Mouse (Mus musculus): ENCODE measurements around the gene Acap1. TPM values are rescaled to one million over a fixed set of nuclear protein-coding genes. Genes with fewer than 3 reads are reported as not detected.

Acap1 gene
- total RNA-seq, 2 experiments from 2014 or later = 1.4 to 1.7 TPM

- DNase-seq (ENCODE audit: low spot score in 2 of 2) = no peak
These were observed 9.0 kb upstream of the Acap1 start for GRCm38 (mm10) chr11:69904311-69904710.

GRCm38 (mm10) chr11:69902972-69903371 lies 7.6 kb upstream of the Acap1 start:
- no peak for DNase-seq (ENCODE audit: low spot score in 2 of 2)

GRCm38 (mm10) chr11:69901993-69902392 lies 6.7 kb upstream of the Acap1 start:
- DNase-seq (ENCODE audit: low spot score in 2 of 2) = no peak

- peak; percentile 68 to 87 for DNase-seq (ENCODE audit: low spot score in 2 of 2)
These were observed 6.1 kb upstream of the Acap1 start for GRCm38 (mm10) chr11:69901406-69901846.

- DNase-seq (ENCODE audit: low spot score in 2 of 2) = peak; percentile 47 to 78
These were observed 5.4 kb upstream of the Acap1 start, which contains the start of the genes 2810408A11Rik and Neurl4 for GRCm38 (mm10) chr11:69900471-69901405. TSS of gene 2810408A11Rik (minus strand) at chr11:69900987. TSS of gene Neurl4 (plus strand) at chr11:69901072.

- DNase-seq (ENCODE audit: low spot score in 2 of 2) = no peak
These were observed 4.5 kb upstream of the Acap1 start for GRCm38 (mm10) chr11:69899870-69900269.

GRCm38 (mm10) chr11:69894671-69895070 lies 668 bp downstream of the Acap1 start:
- no peak for DNase-seq (ENCODE audit: low spot score in 2 of 2)

GRCm38 (mm10) chr11:69891482-69891881 lies 3.9 kb downstream of the Acap1 start:
- no peak for DNase-seq (ENCODE audit: low spot score in 2 of 2)

- no peak for DNase-seq (ENCODE audit: low spot score in 2 of 2)
These were observed 8.3 kb downstream of the Acap1 start for GRCm38 (mm10) chr11:69886907-69887635.

- DNase-seq (ENCODE audit: low spot score in 2 of 2) = no peak
These were observed 10.7 kb downstream of the Acap1 start for GRCm38 (mm10) chr11:69884663-69885062.

GRCm38 (mm10) chr11:69884240-69884639 lies 11.1 kb downstream of the Acap1 start:
- DNase-seq (ENCODE audit: low spot score in 2 of 2) = no peak

- DNase-seq (ENCODE audit: low spot score in 2 of 2) = no peak
These were observed 11.7 kb downstream of the Acap1 start for GRCm38 (mm10) chr11:69883527-69884151.

- no peak for DNase-seq (ENCODE audit: low spot score in 2 of 2)
These were observed 12.3 kb downstream of the Acap1 start for GRCm38 (mm10) chr11:69883066-69883465.

- no peak for DNase-seq (ENCODE audit: low spot score in 2 of 2)
These were observed 13.3 kb downstream of the Acap1 start for GRCm38 (mm10) chr11:69881787-69882670.

GRCm38 (mm10) chr11:69880853-69881603 lies 14.3 kb downstream of the Acap1 start, which contains the start of gene Kctd11:
TSS of gene Kctd11 (minus strand) at chr11:69881406.
- DNase-seq (ENCODE audit: low spot score in 2 of 2) = peak; percentile 67 to 83

GRCm38 (mm10) chr11:69880506-69880852 lies 14.9 kb downstream of the Acap1 start:
- peak; percentile 40 to 57 for DNase-seq (ENCODE audit: low spot score in 2 of 2)

GRCm38 (mm10) chr11:69879711-69880110 lies 15.6 kb downstream of the Acap1 start:
- DNase-seq (ENCODE audit: low spot score in 2 of 2) = no peak

GRCm38 (mm10) chr11:69878952-69879351 lies 16.4 kb downstream of the Acap1 start:
- DNase-seq (ENCODE audit: low spot score in 2 of 2) = no peak

- DNase-seq (ENCODE audit: low spot score in 2 of 2) = no peak
These were observed 16.9 kb downstream of the Acap1 start for GRCm38 (mm10) chr11:69878399-69878798.

GRCm38 (mm10) chr11:69877878-69878277 lies 17.5 kb downstream of the Acap1 start, which contains the start of gene Tmem95:
TSS of gene Tmem95 (minus strand) at chr11:69878018.
- no peak for DNase-seq (ENCODE audit: low spot score in 2 of 2)
